Mouse (Mus musculus) thymus, adult 2 months (tissue): ENCODE measurements around the gene Ap3s2.

ENCODE experiments used
- CTCF ChIP-seq: fragments of 200-500 bp; IDR thresholded peaks from 2 replicates; pipeline ENCODE4 v1.5.1; 2012; ENCODE audit warnings: mild to moderate bottlenecking, control low read depth, low read length, moderate library complexity, borderline replicate concordance; ENCODE audit not compliant: control insufficient read depth, poor library complexity, insufficient read depth; ENCODE audit errors: extremely low read depth
- POLR2A ChIP-seq: fragments of 200-500 bp; IDR thresholded peaks from 2 replicates; pipeline ENCODE4 v1.6.1; 2012; ENCODE audit warnings: mild to moderate bottlenecking, low read length, control low read depth, moderate library complexity; ENCODE audit not compliant: control insufficient read depth, poor library complexity, insufficient read depth; ENCODE audit errors: extremely low read depth

DNA sequence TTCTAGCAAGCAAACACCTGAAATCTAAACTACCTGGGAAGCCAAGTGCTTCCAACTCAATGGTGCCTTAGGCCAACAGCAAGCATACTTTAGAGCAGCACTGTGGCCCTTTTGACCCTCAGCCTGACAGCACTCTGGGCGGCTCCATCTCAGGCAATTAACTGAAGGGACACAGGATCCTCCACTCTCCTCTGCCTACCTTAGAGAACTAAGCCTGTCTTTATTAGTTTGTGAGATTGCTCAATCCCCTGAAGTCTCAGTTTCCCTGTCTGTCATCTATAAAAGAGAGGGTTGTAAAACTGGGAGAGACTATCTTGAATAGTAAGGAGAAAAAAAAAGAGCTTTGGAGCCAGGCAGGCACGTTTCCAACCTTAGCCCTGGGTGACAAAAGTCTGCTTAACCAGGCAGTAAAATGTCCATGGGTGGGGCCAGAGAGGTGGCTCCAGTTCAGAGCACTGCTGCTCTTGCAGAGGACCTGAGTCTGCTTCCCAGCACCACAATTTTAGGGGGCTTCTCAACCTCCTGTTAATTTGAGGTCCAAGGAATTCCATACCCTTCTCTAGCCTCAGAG lies 41.9 kb downstream of the Ap3s2 start:
- TF ChIP-seq POLR2A (no peak), CTCF (no peak)
